Mouse (Mus musculus): Measurements from ENCODE around the gene Slc2a4. TPM values are rescaled to one million over a fixed set of nuclear protein-coding genes. Genes with fewer than 3 reads are reported as not detected.
"Not testable (repeated sequence)": the region's sequence is repeated elsewhere in the genome, so short reads cannot be mapped to it uniquely, and the experiment has no call there.

Gene Slc2a4
- polyA plus RNA-seq, 1 experiment from 2014 or later: 25.8 TPM

DNA sequence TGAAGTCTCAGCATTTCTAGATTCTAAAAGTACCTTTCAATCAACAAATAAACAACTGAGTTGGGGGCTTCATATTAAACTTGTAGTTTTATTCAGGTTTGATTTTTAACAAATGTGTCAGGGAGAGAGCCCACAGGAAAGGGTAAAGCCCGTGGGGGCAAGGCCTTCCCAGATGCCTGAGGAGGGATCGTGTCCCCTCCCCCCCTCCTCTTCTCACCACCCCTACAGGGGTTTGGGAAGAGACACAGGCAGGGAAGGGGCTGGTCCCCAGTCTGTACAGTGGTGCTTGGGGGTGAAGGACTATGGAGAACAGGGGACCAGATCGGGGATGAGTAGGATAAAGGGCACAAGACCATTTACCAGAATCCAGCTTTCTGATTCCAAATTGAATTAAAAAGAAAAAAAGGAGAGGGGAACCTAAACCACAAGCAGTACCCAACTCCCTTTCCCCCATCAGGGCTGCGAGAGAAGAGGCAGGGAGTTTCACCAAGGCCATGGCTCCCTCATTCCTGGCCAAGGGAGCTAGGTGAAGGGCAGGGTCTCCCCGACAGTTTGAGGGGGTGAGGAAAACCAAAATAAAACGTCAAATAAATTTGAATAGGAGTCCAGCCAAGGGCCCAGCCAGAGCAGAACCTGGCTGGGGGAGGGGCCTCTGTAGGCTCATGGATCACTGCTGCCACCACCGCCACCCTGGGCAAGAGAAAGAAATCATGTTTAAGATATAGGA lies 31.2 kb downstream of the Slc2a4 start:
- H3K4me3 ChIP-seq (ENCODE audit: low read depth, low read length); H3K9ac ChIP-seq (ENCODE audit: low read length); H3K27me3 ChIP-seq (replicated peaks; ENCODE audit: control insufficient read depth, insufficient read depth, low read length); DNase-seq (ENCODE audit: low spot score); ATAC-seq (replicated peaks; ENCODE audit: low FRiP score, low TSS enrichment, low read depth); H3K27ac ChIP-seq (ENCODE audit: low read depth); H3K4me2 ChIP-seq (ENCODE audit: low read length); H3K9me3 ChIP-seq (ENCODE audit: control insufficient read depth, low read length): not testable (repeated sequence)
- Histone ChIP-seq H3K4me1 (replicated peaks; ENCODE audit: control insufficient read depth, insufficient read depth, low read length) (peaks cover 21% of the 10 kb centered on the region), H3K36me3 (ENCODE audit: control insufficient read depth, insufficient read depth, low read length) (peaks cover 65% of the 10 kb centered on the region)
- 54% methylated on average over 7 of the region's 7 CpGs for WGBS

- peaks cover 74% of the 10 kb centered on the region for H3K36me3 ChIP-seq (ENCODE audit: control insufficient read depth, insufficient read depth, low read length)
- no peak overlapping the region for H3K4me3 ChIP-seq (ENCODE audit: low read depth, low read length)
- peak overlapping the region; percentile 87; the same call in 1 of the 2 replicates for H3K4me2 ChIP-seq (ENCODE audit: low read length)
- 64% methylated on average over 5 of the region's 5 CpGs for WGBS
- no peak for ATAC-seq (replicated peaks; ENCODE audit: low FRiP score, low TSS enrichment, low read depth)
- H3K27ac ChIP-seq (ENCODE audit: low read depth): no peak overlapping the region
- H3K9me3 ChIP-seq (ENCODE audit: control insufficient read depth, low read length): no peaks in the 10 kb centered on the region
- H3K27me3 ChIP-seq (replicated peaks; ENCODE audit: control insufficient read depth, insufficient read depth, low read length): no peaks in the 10 kb centered on the region
- no peak overlapping the region for H3K9ac ChIP-seq (ENCODE audit: low read length)
- no peak for DNase-seq (ENCODE audit: low spot score)
- H3K4me1 ChIP-seq (replicated peaks; ENCODE audit: control insufficient read depth, insufficient read depth, low read length): peaks cover 21% of the 10 kb centered on the region
Measured at GRCm38 (mm10) chr11:69915667-69916627, 32.0 kb downstream of the Slc2a4 start.

- WGBS: 35% methylated on average over 9 of the region's 9 CpGs
- Histone ChIP-seq H3K4me1 (replicated peaks; ENCODE audit: control insufficient read depth, insufficient read depth, low read length) (peaks cover 21% of the 10 kb centered on the region), H3K9ac (ENCODE audit: low read length) (peak overlapping the region; percentile 86; the same call in 1 of the 2 replicates), H3K36me3 (ENCODE audit: control insufficient read depth, insufficient read depth, low read length) (peaks cover 84% of the 10 kb centered on the region), H3K27me3 (replicated peaks; ENCODE audit: control insufficient read depth, insufficient read depth, low read length) (no peaks in the 10 kb centered on the region), H3K9me3 (ENCODE audit: control insufficient read depth, low read length) (no peaks in the 10 kb centered on the region), H3K27ac (ENCODE audit: low read depth) (no peak overlapping the region), H3K4me2 (ENCODE audit: low read length) (peak overlapping the region; percentile 87), H3K4me3 (ENCODE audit: low read depth, low read length) (peak overlapping the region; percentile 85)
- DNase-seq (ENCODE audit: low spot score) (no peak), ATAC-seq (replicated peaks; ENCODE audit: low FRiP score, low TSS enrichment, low read depth) (no peak)
Measured at GRCm38 (mm10) chr11:69914917-69915430, 33.0 kb downstream of the Slc2a4 start.

GRCm38 (mm10) chr11:69914372-69914764 lies 33.6 kb downstream of the Slc2a4 start:
- no peak; the same call in 1 of the 2 replicates for ATAC-seq (replicated peaks; ENCODE audit: low FRiP score, low TSS enrichment, low read depth)
- 2% methylated on average over 17 of the region's 17 CpGs for WGBS
- Histone ChIP-seq H3K36me3 (ENCODE audit: control insufficient read depth, insufficient read depth, low read length) (peaks cover 88% of the 10 kb centered on the region), H3K4me2 (ENCODE audit: low read length) (peak overlapping the region; percentile 87), H3K9me3 (ENCODE audit: control insufficient read depth, low read length) (no peaks in the 10 kb centered on the region), H3K27me3 (replicated peaks; ENCODE audit: control insufficient read depth, insufficient read depth, low read length) (no peaks in the 10 kb centered on the region), H3K4me3 (ENCODE audit: low read depth, low read length) (peak overlapping the region; percentile 85), H3K9ac (ENCODE audit: low read length) (peak overlapping the region; percentile 86), H3K4me1 (replicated peaks; ENCODE audit: control insufficient read depth, insufficient read depth, low read length) (peaks cover 17% of the 10 kb centered on the region), H3K27ac (ENCODE audit: low read depth) (peak overlapping the region; percentile 84)
- DNase-seq (ENCODE audit: low spot score): no peak

DNA sequence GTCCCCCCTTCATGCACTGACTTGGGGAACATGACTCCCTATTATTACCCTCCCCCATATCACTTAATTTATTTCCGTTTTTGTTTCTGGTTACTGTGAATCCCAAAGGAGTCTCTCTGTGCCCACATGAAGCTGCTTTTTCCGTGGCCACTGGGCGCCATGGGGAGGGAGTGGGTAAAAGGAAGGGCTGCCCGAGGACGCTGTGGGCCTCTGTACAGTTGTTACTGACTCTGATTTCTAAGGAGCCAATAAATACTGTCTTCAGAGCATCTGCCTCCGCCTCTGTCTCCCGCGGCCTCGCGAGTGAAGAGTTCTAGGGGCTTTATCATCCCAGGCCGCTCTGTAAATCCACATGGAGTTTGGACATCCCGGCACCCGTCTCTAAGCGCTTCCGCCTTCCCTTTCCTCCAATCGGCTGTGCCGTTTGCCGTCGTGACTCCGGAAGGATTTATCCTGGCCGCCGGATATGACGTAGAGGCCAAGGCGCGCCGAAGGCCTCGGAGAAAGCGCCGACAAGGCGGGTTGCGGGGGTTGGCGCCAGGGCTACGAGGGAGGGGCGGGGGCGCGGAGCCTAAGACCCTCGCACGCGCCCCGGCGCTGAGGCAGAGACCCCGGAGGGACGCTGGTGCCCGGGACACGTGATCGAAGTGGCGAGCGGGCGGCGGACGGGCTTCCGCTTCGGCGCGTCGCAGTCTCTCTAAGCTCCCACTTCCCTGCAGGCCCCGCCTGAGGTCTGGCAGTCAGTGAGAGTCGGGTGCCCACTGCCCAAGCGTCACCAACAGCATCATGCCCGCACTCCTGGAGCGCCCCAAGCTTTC lies 34.2 kb downstream of the Slc2a4 start, which contains the start of gene Gps2:
TSS of gene Gps2 (plus strand) at position 335 of the 818 bp plus-strand sequence.
- peak within 1 kb of the TSS; percentile 87 for H3K4me2 ChIP-seq (ENCODE audit: low read length)
- peaks cover 12% of the 10 kb centered on the region for H3K4me1 ChIP-seq (replicated peaks; ENCODE audit: control insufficient read depth, insufficient read depth, low read length)
- WGBS: 2% methylated on average over 61 of the region's 61 CpGs
- H3K27ac ChIP-seq (ENCODE audit: low read depth): peak within 1 kb of the TSS; percentile 84
- no peaks in the 10 kb centered on the region for H3K9me3 ChIP-seq (ENCODE audit: control insufficient read depth, low read length)
- H3K4me3 ChIP-seq (ENCODE audit: low read depth, low read length): peak within 1 kb of the TSS; percentile 85
- no peaks in the 10 kb centered on the region for H3K27me3 ChIP-seq (replicated peaks; ENCODE audit: control insufficient read depth, insufficient read depth, low read length)
- peak; percentile 90 for ATAC-seq (replicated peaks; ENCODE audit: low FRiP score, low TSS enrichment, low read depth)
- DNase-seq (ENCODE audit: low spot score): peak; percentile 96
- H3K36me3 ChIP-seq (ENCODE audit: control insufficient read depth, insufficient read depth, low read length): peaks cover 88% of the 10 kb centered on the region
- H3K9ac ChIP-seq (ENCODE audit: low read length): peak within 1 kb of the TSS; percentile 86

DNA sequence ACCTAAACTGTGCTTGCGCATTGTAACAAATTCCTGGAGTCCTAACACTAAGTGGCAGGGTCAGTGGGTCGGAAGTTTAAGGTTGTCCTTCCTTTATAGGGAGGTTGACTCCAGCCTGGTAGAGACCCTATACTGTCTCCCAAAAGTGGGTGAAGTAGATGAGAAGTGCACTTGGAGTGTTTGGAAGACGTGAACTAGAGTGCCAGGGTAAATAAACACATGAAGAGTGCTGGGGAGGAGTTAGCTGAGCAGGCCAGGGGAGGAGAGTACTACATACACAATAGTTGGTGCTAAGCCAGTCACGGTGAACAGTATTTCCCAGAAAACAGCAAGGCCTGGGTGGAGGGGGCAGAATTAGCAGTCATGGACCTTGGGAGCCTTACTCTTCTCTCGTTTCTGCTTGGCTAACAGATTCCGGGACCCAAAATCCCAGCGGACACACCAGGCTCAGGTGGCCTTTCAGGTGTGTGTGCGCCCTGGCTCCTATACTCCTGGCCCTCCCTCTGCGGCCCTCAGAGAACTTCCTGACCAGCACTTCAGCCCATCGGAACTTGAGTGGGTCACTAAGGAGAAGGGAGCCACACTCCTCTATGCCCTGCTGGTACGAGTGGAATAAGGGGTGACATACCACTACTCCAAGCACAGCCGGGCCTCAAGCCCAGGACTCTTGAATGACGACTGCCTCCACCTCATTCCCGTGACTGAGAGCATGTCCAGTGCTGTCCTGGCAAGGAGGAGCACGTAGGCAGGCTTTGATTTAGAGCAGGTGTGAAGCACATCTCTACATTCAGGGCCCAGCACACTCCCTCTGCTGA lies 35.1 kb downstream of the Slc2a4 start:
- WGBS: 79% methylated on average over 15 of the region's 15 CpGs
- Histone ChIP-seq H3K4me3 (ENCODE audit: low read depth, low read length) (peak overlapping the region; percentile 85), H3K4me1 (replicated peaks; ENCODE audit: control insufficient read depth, insufficient read depth, low read length) (peaks cover 8% of the 10 kb centered on the region), H3K36me3 (ENCODE audit: control insufficient read depth, insufficient read depth, low read length) (peaks cover 88% of the 10 kb centered on the region), H3K9me3 (ENCODE audit: control insufficient read depth, low read length) (no peaks in the 10 kb centered on the region), H3K27me3 (replicated peaks; ENCODE audit: control insufficient read depth, insufficient read depth, low read length) (no peaks in the 10 kb centered on the region), H3K27ac (ENCODE audit: low read depth) (no peak overlapping the region), H3K4me2 (ENCODE audit: low read length) (peak overlapping the region; percentile 87), H3K9ac (ENCODE audit: low read length) (no peak overlapping the region; the same call in 1 of the 2 replicates)
- DNase-seq (ENCODE audit: low spot score): no peak
- no peak for ATAC-seq (replicated peaks; ENCODE audit: low FRiP score, low TSS enrichment, low read depth)

DNA sequence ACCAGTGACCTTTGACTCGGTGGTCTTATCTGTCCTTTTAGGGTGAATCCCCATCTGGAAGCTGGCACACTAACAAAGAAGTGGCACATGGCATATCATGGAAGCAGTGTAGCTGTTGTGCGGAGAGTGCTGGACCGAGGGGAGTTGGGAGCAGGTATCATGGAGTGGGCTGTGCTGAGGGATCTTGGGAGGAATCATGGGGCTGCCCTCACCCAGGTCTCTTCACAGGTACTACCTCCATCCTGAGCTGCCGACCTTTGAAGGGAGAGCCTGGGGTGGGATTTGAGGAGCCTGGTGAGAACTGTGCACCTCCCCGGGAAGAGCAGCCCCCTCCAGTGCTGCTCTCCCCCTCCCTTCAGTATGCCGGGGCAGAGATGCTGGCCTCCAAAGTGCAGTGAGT lies 36.3 kb downstream of the Slc2a4 start:
- H3K4me1 ChIP-seq (replicated peaks; ENCODE audit: control insufficient read depth, insufficient read depth, low read length): peaks cover 8% of the 10 kb centered on the region
- no peak overlapping the region for H3K27ac ChIP-seq (ENCODE audit: low read depth)
- WGBS: 90% methylated on average over 6 of the region's 6 CpGs
- no peak for ATAC-seq (replicated peaks; ENCODE audit: low FRiP score, low TSS enrichment, low read depth)
- no peaks in the 10 kb centered on the region for H3K9me3 ChIP-seq (ENCODE audit: control insufficient read depth, low read length)
- H3K9ac ChIP-seq (ENCODE audit: low read length): no peak overlapping the region
- H3K36me3 ChIP-seq (ENCODE audit: control insufficient read depth, insufficient read depth, low read length): peaks cover 88% of the 10 kb centered on the region
- no peaks in the 10 kb centered on the region for H3K27me3 ChIP-seq (replicated peaks; ENCODE audit: control insufficient read depth, insufficient read depth, low read length)
- no peak overlapping the region for H3K4me3 ChIP-seq (ENCODE audit: low read depth, low read length)
- DNase-seq (ENCODE audit: low spot score): no peak
- no peak overlapping the region for H3K4me2 ChIP-seq (ENCODE audit: low read length)

All from intestine, embryonic 14.5 days (tissue).